Mouse (Mus musculus): ENCODE measurements around the gene Cttnbp2nl. TPM values are rescaled to one million over a fixed set of nuclear protein-coding genes. Genes with fewer than 3 reads are reported as not detected.

Gene Cttnbp2nl
- total and polyA plus RNA-seq, 3 experiments = 0.08 to 0.49 TPM; not detected in 1

- no peaks in the 10 kb centered on the region for H3K9me3 ChIP-seq (replicated peaks; ENCODE audit: insufficient read depth, low read length)
- TF ChIP-seq MAX (IDR thresholded peaks at IDR 0.05; ENCODE audit: low read length) (no peak), MYB (IDR thresholded peaks at IDR 0.05; ENCODE audit: low read depth, low read length) (no peak), ZNF384 (IDR thresholded peaks at IDR 0.05; ENCODE audit: low read depth, low read length) (no peak), UBTF (IDR thresholded peaks at IDR 0.05; ENCODE audit: borderline replicate concordance, insufficient read depth, low read depth, low read length) (no peak), CTCF (IDR thresholded peaks at IDR 0.05 in 2 of 3, conservative IDR thresholded peaks at IDR 0.05 in 1 of 3; ENCODE audit: control insufficient read depth in 1 of 3, insufficient read depth in 1 of 3, low read depth in 2 of 3, low read length in 3 of 3, poor library complexity in 1 of 3, severe bottlenecking in 1 of 3) (no peak), USF1 (IDR thresholded peaks at IDR 0.05; ENCODE audit: low read depth, low read length) (no peak), RAD21 (IDR thresholded peaks at IDR 0.05; ENCODE audit: low read depth, low read length) (no peak), E2F4 (IDR thresholded peaks at IDR 0.05; ENCODE audit: borderline replicate concordance, low read depth, low read length) (no peak), EP300 (IDR thresholded peaks at IDR 0.05; ENCODE audit: low read depth in 1 of 2, low read length in 2 of 2) (no peak), MAFK (IDR thresholded peaks at IDR 0.05; ENCODE audit: borderline replicate concordance, low read depth, low read length) (no peak), ELF1 (IDR thresholded peaks at IDR 0.05; ENCODE audit: low read depth, low read length) (no peak), TBP (IDR thresholded peaks at IDR 0.05; ENCODE audit: low read depth, low read length) (no peak), GABPA (IDR thresholded peaks at IDR 0.05; ENCODE audit: low read depth, low read length) (no peak)
- H3K9ac ChIP-seq (ENCODE audit: control insufficient read depth, low read depth, low read length, poor library complexity, severe bottlenecking) = no peak overlapping the region
- H3K36me3 ChIP-seq (ENCODE audit: control insufficient read depth in 1 of 2, insufficient read depth in 2 of 2, low read length in 2 of 2) = no peaks in the 10 kb centered on the region
- H3K79me2 ChIP-seq (ENCODE audit: control insufficient read depth, insufficient read depth, low read length, poor library complexity) = no peaks in the 10 kb centered on the region
- H3K4me3 ChIP-seq (ENCODE audit: control insufficient read depth in 1 of 2, insufficient read depth in 1 of 2, low read depth in 2 of 2, low read length in 2 of 2) = no peak overlapping the region
- H3K27me3 ChIP-seq (ENCODE audit: control insufficient read depth in 1 of 2, insufficient read depth in 2 of 2, low read length in 2 of 2) = no peaks in the 10 kb centered on the region
- DNase-seq (ENCODE audit: low read depth, low spot score) = no peak
- H3K4me1 ChIP-seq (ENCODE audit: control insufficient read depth in 1 of 2, insufficient read depth in 2 of 2, low read length in 2 of 2) = no peaks in the 10 kb centered on the region
- H3K27ac ChIP-seq (ENCODE audit: control insufficient read depth, low read depth, low read length) = no peak overlapping the region
Measured at GRCm38 (mm10) chr3:104954137-104954536, 98.8 kb downstream of the Cttnbp2nl start.

DNA sequence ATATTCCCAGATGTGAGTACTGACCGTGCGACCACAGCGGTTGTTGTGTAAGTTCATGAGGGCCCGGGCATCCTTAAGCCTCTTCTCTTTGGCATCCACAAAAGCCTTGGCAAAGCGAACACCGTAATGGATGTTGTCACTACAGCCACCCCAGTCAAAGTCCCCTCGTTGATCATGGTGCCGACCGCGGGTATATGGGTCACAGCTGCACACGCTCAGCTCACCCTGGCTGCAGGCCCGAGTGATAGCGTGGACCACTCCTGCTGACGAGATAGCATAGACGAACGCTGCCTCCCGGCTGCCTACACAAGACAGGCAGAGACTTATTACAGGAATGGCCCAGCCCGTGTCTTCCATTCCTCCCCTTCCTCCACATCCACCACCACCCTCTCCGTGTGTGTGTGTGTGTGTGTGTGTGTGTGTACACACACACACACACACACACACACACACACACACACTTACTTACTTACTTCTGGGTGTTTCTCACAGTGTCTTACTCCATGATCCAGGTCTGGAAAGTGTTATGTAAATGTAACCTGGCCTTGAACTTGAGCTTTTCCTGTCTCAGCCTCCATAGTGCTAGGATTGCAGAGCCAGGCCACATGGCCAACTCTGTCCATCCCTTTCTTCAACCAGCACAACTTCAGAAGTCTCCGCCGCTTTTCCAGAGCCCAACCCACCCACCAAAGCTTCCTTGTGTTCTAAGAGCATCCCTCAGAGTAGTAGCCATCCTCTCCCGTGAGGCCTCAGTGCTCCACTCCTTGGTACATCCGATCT, 99.9 kb downstream of the Cttnbp2nl start:
- no peak overlapping the region for H3K4me3 ChIP-seq (ENCODE audit: control insufficient read depth in 1 of 2, insufficient read depth in 1 of 2, low read depth in 2 of 2, low read length in 2 of 2)
- no peak for DNase-seq (ENCODE audit: low read depth, low spot score)
- TF ChIP-seq NRF1 (IDR thresholded peaks at IDR 0.05; ENCODE audit: insufficient read depth, low read depth, low read length, poor library complexity, severe bottlenecking) (no peak), GABPA (IDR thresholded peaks at IDR 0.05; ENCODE audit: low read depth, low read length) (no peak), GATA1 (IDR thresholded peaks at IDR 0.05; ENCODE audit: low read depth, low read length) (no peak), TCF12 (IDR thresholded peaks at IDR 0.05; ENCODE audit: low read depth, low read length) (no peak), MYC (IDR thresholded peaks at IDR 0.05; ENCODE audit: low read depth, low read length) (no peak), E2F4 (IDR thresholded peaks at IDR 0.05; ENCODE audit: borderline replicate concordance, low read depth, low read length) (no peak), NELFE (IDR thresholded peaks at IDR 0.05; ENCODE audit: low read depth, low read length) (no peak), CHD2 (IDR thresholded peaks at IDR 0.05; ENCODE audit: low read length) (no peak), ZC3H11A (IDR thresholded peaks at IDR 0.05; ENCODE audit: low read depth, low read length) (no peak), POLR2AphosphoS5 (IDR thresholded peaks at IDR 0.05; ENCODE audit: borderline replicate concordance, low read depth, low read length) (no peak), MAFK (IDR thresholded peaks at IDR 0.05; ENCODE audit: borderline replicate concordance, low read depth, low read length) (no peak), HCFC1 (IDR thresholded peaks at IDR 0.05; ENCODE audit: low read depth, low read length) (no peak), ZNF384 (IDR thresholded peaks at IDR 0.05; ENCODE audit: low read depth, low read length) (no peak), ELF1 (IDR thresholded peaks at IDR 0.05; ENCODE audit: low read depth, low read length) (no peak), RCOR1 (IDR thresholded peaks at IDR 0.05; ENCODE audit: low read depth, low read length) (no peak), MEF2A (IDR thresholded peaks at IDR 0.05; ENCODE audit: extremely low read depth, insufficient replicate concordance, low read depth, low read length, poor library complexity, severe bottlenecking) (no peak), ETS1 (IDR thresholded peaks at IDR 0.05; ENCODE audit: low read depth, low read length) (no peak)
- H3K36me3 ChIP-seq (ENCODE audit: control insufficient read depth in 1 of 2, insufficient read depth in 2 of 2, low read length in 2 of 2) = no peaks in the 10 kb centered on the region
- no peaks in the 10 kb centered on the region for H3K9me3 ChIP-seq (replicated peaks; ENCODE audit: insufficient read depth, low read length)
- H3K27me3 ChIP-seq (ENCODE audit: control insufficient read depth in 1 of 2, insufficient read depth in 2 of 2, low read length in 2 of 2) = no peaks in the 10 kb centered on the region
- H3K27ac ChIP-seq (ENCODE audit: control insufficient read depth, low read depth, low read length) = no peak overlapping the region
- H3K79me2 ChIP-seq (ENCODE audit: control insufficient read depth, insufficient read depth, low read length, poor library complexity) = no peaks in the 10 kb centered on the region
- no peaks in the 10 kb centered on the region for H3K4me1 ChIP-seq (ENCODE audit: control insufficient read depth in 1 of 2, insufficient read depth in 2 of 2, low read length in 2 of 2)
- no peak overlapping the region for H3K9ac ChIP-seq (ENCODE audit: control insufficient read depth, low read depth, low read length, poor library complexity, severe bottlenecking)
